Mouse (Mus musculus) MEL (cell line): Measurements from ENCODE around the gene Bnc2. TPM values are rescaled to one million over a fixed set of nuclear protein-coding genes. Genes with fewer than 3 reads are reported as not detected.

ENCODE experiments used
- DNase-seq: peaks from one replicate; pipeline ENCODE4 v3.0.0; 2011; ENCODE audit warnings: low read depth, low spot score
- H3K27ac ChIP-seq: 2 replicates; pipeline ENCODE4 v1.5.1; 2012; ENCODE audit warnings: low read depth, mild to moderate bottlenecking, control low read depth, low read length, moderate library complexity; ENCODE audit not compliant: control insufficient read depth
- H3K27me3 ChIP-seq, 2 experiments: fragments of 150-350 bp in 1 of 2; sonication (generic) in 1 of 2; 2 replicates each; pipeline ENCODE4 v1.6.1; 2012; ENCODE audit warnings: low read length in 2 of 2, mild to moderate bottlenecking in 2 of 2, improper control_type of control experiment in 1 of 2, moderate library complexity in 1 of 2; ENCODE audit not compliant: insufficient read depth in 2 of 2, control insufficient read depth in 1 of 2
- H3K36me3 ChIP-seq, 2 experiments: 2 replicates each; pipeline ENCODE4 v1.6.1; 2012 to 2014; ENCODE audit warnings: low read length in 2 of 2, improper control_type of control experiment in 1 of 2, inconsistent platforms in 1 of 2, mild to moderate bottlenecking in 1 of 2; ENCODE audit not compliant: insufficient read depth in 2 of 2, control insufficient read depth in 1 of 2
- H3K4me1 ChIP-seq, 2 experiments: fragments of 150-350 bp in 1 of 2; sonication (generic) in 1 of 2; 2 replicates each; pipeline ENCODE4 v1.6.1; 2012; ENCODE audit warnings: low read length in 2 of 2, improper control_type of control experiment in 1 of 2, mild to moderate bottlenecking in 1 of 2; ENCODE audit not compliant: insufficient read depth in 2 of 2, control insufficient read depth in 1 of 2
- H3K4me3 ChIP-seq, 2 experiments: fragments of 150-350 bp in 1 of 2; sonication (generic) in 1 of 2; 2 replicates each; pipeline ENCODE4 v1.5.1; 2012; ENCODE audit warnings: low read depth in 2 of 2, low read length in 2 of 2, mild to moderate bottlenecking in 2 of 2, moderate library complexity in 2 of 2, control low read depth in 1 of 2, improper control_type of control experiment in 1 of 2; ENCODE audit not compliant: control insufficient read depth in 1 of 2, insufficient read depth in 1 of 2
- H3K79me2 ChIP-seq: 2 replicates; pipeline ENCODE4 v1.6.1; 2012; ENCODE audit warnings: mild to moderate bottlenecking, low read length, moderate library complexity; ENCODE audit not compliant: control insufficient read depth, poor library complexity, insufficient read depth
- H3K9ac ChIP-seq: 2 replicates; pipeline ENCODE4 v1.6.1; 2012; ENCODE audit warnings: low read depth, mild to moderate bottlenecking, control low read depth, low read length, moderate library complexity; ENCODE audit not compliant: control insufficient read depth, poor library complexity, severe bottlenecking
- H3K9me3 ChIP-seq: fragments of 150-350 bp; sonication (generic); replicated peaks from 2 replicates; pipeline ENCODE4 v1.6.1; 2012; ENCODE audit warnings: mild to moderate bottlenecking, low read length, improper control_type of control experiment, moderate library complexity; ENCODE audit not compliant: insufficient read depth
- BHLHE40 ChIP-seq: IDR thresholded peaks from 2 replicates; pipeline ENCODE4 v1.6.1; 2012; ENCODE audit warnings: low read depth, mild to moderate bottlenecking, inconsistent platforms, low read length, improper control_type of control experiment, borderline replicate concordance
- E2F4 ChIP-seq: IDR thresholded peaks from 2 replicates; pipeline ENCODE4 v1.6.1; 2011; ENCODE audit warnings: low read depth, low read length, improper control_type of control experiment, borderline replicate concordance
- EP300 ChIP-seq, 2 experiments: IDR thresholded peaks; 2 replicates each; pipeline ENCODE4 v1.6.1; 2011; ENCODE audit warnings: improper control_type of control experiment in 2 of 2, low read length in 2 of 2, low read depth in 1 of 2, mild to moderate bottlenecking in 1 of 2
- GATA1 ChIP-seq: IDR thresholded peaks from 2 replicates; pipeline ENCODE4 v1.6.1; 2011; ENCODE audit warnings: low read depth, low read length, improper control_type of control experiment
- HCFC1 ChIP-seq: IDR thresholded peaks from 2 replicates; pipeline ENCODE4 v1.6.1; 2012; ENCODE audit warnings: low read depth, mild to moderate bottlenecking, inconsistent platforms, low read length, improper control_type of control experiment, moderate library complexity
- MAZ ChIP-seq: IDR thresholded peaks from 2 replicates; pipeline ENCODE4 v1.6.1; 2012; ENCODE audit warnings: low read depth, mild to moderate bottlenecking, inconsistent platforms, low read length, improper control_type of control experiment
- MYB ChIP-seq: IDR thresholded peaks from 2 replicates; pipeline ENCODE4 v1.6.1; 2011; ENCODE audit warnings: mild to moderate bottlenecking, low read depth, low read length, improper control_type of control experiment
- MYC ChIP-seq: IDR thresholded peaks from 2 replicates; pipeline ENCODE4 v1.6.1; 2011; ENCODE audit warnings: low read depth, mild to moderate bottlenecking, low read length, improper control_type of control experiment, moderate library complexity
- NRF1 ChIP-seq: IDR thresholded peaks from 2 replicates; pipeline ENCODE4 v1.6.1; 2014; ENCODE audit warnings: low read depth, mild to moderate bottlenecking, inconsistent platforms, low read length, improper control_type of control experiment, moderate library complexity; ENCODE audit not compliant: poor library complexity, insufficient read depth, severe bottlenecking
- POLR2AphosphoS2 ChIP-seq: IDR thresholded peaks from 2 replicates; pipeline ENCODE4 v1.6.1; 2011; ENCODE audit warnings: low read length, improper control_type of control experiment
- POLR2AphosphoS5 ChIP-seq: IDR thresholded peaks from 2 replicates; pipeline ENCODE4 v1.6.1; 2012; ENCODE audit warnings: low read depth, borderline replicate concordance, mild to moderate bottlenecking, inconsistent platforms, low read length, moderate library complexity, mixed read lengths
- RCOR1 ChIP-seq: IDR thresholded peaks from 2 replicates; pipeline ENCODE4 v1.6.1; 2012; ENCODE audit warnings: low read depth, mild to moderate bottlenecking, inconsistent platforms, low read length, improper control_type of control experiment
- SIN3A ChIP-seq: IDR thresholded peaks from 2 replicates; pipeline ENCODE4 v1.6.1; 2012; ENCODE audit warnings: low read length, improper control_type of control experiment, inconsistent platforms
- SMC3 ChIP-seq: IDR thresholded peaks from 2 replicates; pipeline ENCODE4 v1.6.1; 2011; ENCODE audit warnings: low read depth, low read length, improper control_type of control experiment
- TAL1 ChIP-seq: IDR thresholded peaks from 2 replicates; pipeline ENCODE4 v1.6.1; 2012; ENCODE audit warnings: mild to moderate bottlenecking, inconsistent platforms, low read length, moderate library complexity, mixed read lengths
- TCF12 ChIP-seq: IDR thresholded peaks from 2 replicates; pipeline ENCODE4 v1.6.1; 2014; ENCODE audit warnings: low read depth, mild to moderate bottlenecking, inconsistent platforms, low read length, improper control_type of control experiment, moderate library complexity
- UBTF ChIP-seq: IDR thresholded peaks from 2 replicates; pipeline ENCODE4 v1.6.1; 2012; ENCODE audit warnings: low read depth, mild to moderate bottlenecking, inconsistent platforms, low read length, improper control_type of control experiment, moderate library complexity, borderline replicate concordance; ENCODE audit not compliant: insufficient read depth
- USF1 ChIP-seq: IDR thresholded peaks from 2 replicates; pipeline ENCODE4 v1.6.1; 2014; ENCODE audit warnings: low read depth, mild to moderate bottlenecking, inconsistent platforms, low read length, improper control_type of control experiment, moderate library complexity
- ZC3H11A ChIP-seq: IDR thresholded peaks from 2 replicates; pipeline ENCODE4 v1.6.1; 2012; ENCODE audit warnings: low read depth, mild to moderate bottlenecking, inconsistent platforms, low read length, improper control_type of control experiment
- ZKSCAN1 ChIP-seq: IDR thresholded peaks from 2 replicates; pipeline ENCODE4 v1.6.1; 2012; ENCODE audit warnings: low read depth, mild to moderate bottlenecking, inconsistent platforms, low read length, improper control_type of control experiment, moderate library complexity
- polyA plus RNA-seq, 2 experiments: library from polyadenylated mRNA; stranded (reverse) in 1 of 2; unstranded in 1 of 2; fragments of >175 nt in 1 of 2; fragments of >200 nt in 1 of 2; gene quantifications; 2 replicates each; pipeline versions ENCODE4 v1.2.1 to v1.2.4; 2012; ENCODE audit warnings: low replicate concordance in 2 of 2, low read depth in 1 of 2; ENCODE audit not compliant: insufficient read length in 2 of 2, insufficient read depth in 1 of 2, missing spikeins in 1 of 2
- total RNA-seq: library from RNA; depleted of rRNA; stranded (reverse); fragments of 300-350 nt; gene quantifications from 2 replicates; pipeline ENCODE4 v1.2.3, GENCODE M21; 2012

Gene Bnc2
- total and polyA plus RNA-seq, 3 experiments: not detected

- H3K9ac ChIP-seq: no peak overlapping the region
- H3K79me2 ChIP-seq: no peaks in the 10 kb centered on the region
- H3K36me3 ChIP-seq: no peaks in the 10 kb centered on the region
- no peak overlapping the region for H3K27ac ChIP-seq
- no peaks in the 10 kb centered on the region for H3K27me3 ChIP-seq
- H3K4me1 ChIP-seq: no peaks in the 10 kb centered on the region
- TF ChIP-seq MYB (no peak), POLR2AphosphoS2 (no peak), BHLHE40 (no peak), MAZ (no peak), SIN3A (no peak), GATA1 (no peak), TAL1 (no peak), TCF12 (no peak), MYC (no peak), ZKSCAN1 (no peak), SMC3 (no peak), NRF1 (no peak), E2F4 (no peak), HCFC1 (no peak), POLR2AphosphoS5 (no peak), ZC3H11A (no peak), RCOR1 (no peak), USF1 (no peak), UBTF (no peak)
- no peaks in the 10 kb centered on the region for H3K9me3 ChIP-seq
- DNase-seq: no peak
- no peak overlapping the region for H3K4me3 ChIP-seq
Observed at GRCm38 (mm10) chr4:84359996-84360395, 315.1 kb downstream of the Bnc2 start.

- no peaks in the 10 kb centered on the region for H3K9me3 ChIP-seq
- H3K4me3 ChIP-seq: no peak overlapping the region
- H3K79me2 ChIP-seq: no peaks in the 10 kb centered on the region
- TF ChIP-seq EP300 (IDR thresholded peaks at IDR 0.05; ENCODE audit: low read depth in 1 of 2, low read length in 2 of 2) (no peak), E2F4 (no peak)
- no peak overlapping the region for H3K9ac ChIP-seq
- DNase-seq: no peak
- no peaks in the 10 kb centered on the region for H3K4me1 ChIP-seq
- no peak overlapping the region for H3K27ac ChIP-seq
- H3K36me3 ChIP-seq: no peaks in the 10 kb centered on the region
- no peaks in the 10 kb centered on the region for H3K27me3 ChIP-seq
Observed at GRCm38 (mm10) chr4:84358204-84358603, 316.9 kb downstream of the Bnc2 start.
